Mouse (Mus musculus) kidney, adult 2 months (tissue): ENCODE measurements around the gene Thumpd3.

Experiments
- CTCF ChIP-seq: fragments of 200-500 bp; conservative IDR thresholded peaks from 2 replicates; pipeline ENCODE4 v1.5.1; 2011; ENCODE audit warnings: low read depth, mild to moderate bottlenecking, control low read depth, low read length, moderate library complexity, mixed read lengths; ENCODE audit not compliant: insufficient read depth, insufficient read length
- POLR2A ChIP-seq: fragments of 200-500 bp; IDR thresholded peaks from one replicate; pipeline ENCODE4 v1.6.1; 2011; ENCODE audit warnings: low read depth, low read length, control low read depth

DNA sequence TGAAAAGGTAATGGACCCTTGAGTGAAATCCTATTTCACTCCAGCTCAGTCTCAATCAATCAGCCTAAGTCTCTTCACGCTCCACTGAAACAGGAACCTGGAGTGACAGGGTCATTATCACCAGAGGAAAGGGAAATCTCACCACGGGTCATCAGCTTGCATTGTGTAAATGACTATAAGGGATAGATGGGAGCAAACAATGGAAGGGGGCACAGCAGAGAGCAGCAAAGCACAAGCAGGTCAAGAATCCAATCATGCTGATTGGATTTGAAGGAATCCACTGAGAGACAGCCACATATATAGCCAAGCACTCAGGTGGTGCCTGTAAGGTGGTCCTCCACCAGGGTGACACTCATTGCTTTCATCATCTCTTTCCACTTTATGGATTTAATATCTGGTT is 18.6 kb upstream of the Thumpd3 start:
- TF ChIP-seq POLR2A = no peak
- no peak for TF ChIP-seq CTCF
